Mouse (Mus musculus) intestine, postnatal 0 days (tissue): ENCODE measurements around the gene Rspo1. TPM values are rescaled to one million over a fixed set of nuclear protein-coding genes. Genes with fewer than 3 reads are reported as not detected.

Experiments used
- ATAC-seq: fragments of 200-750 bp; cut with Nextera tagmentation; 2 replicates; pipeline ENCODE4 v1.8.0; 2017; ENCODE audit warnings: mild to moderate bottlenecking, moderate TSS enrichment, moderate library complexity
- H3K27ac ChIP-seq: fragments of 300-500 bp; sonication (generic); 2 replicates; pipeline ENCODE4 v1.5.1; 2014; ENCODE audit warnings: mild to moderate bottlenecking, low read depth, low read length, moderate library complexity
- H3K27me3 ChIP-seq: fragments of 300-500 bp; sonication (generic); replicated peaks from 2 replicates; pipeline ENCODE4 v1.6.1; 2014; ENCODE audit warnings: low read length, mixed read lengths; ENCODE audit not compliant: control insufficient read depth, insufficient read depth
- H3K36me3 ChIP-seq: fragments of 300-500 bp; sonication (generic); 2 replicates; pipeline ENCODE4 v1.6.1; 2014; ENCODE audit warnings: mild to moderate bottlenecking, moderate library complexity; ENCODE audit not compliant: control insufficient read depth, insufficient read depth
- H3K4me1 ChIP-seq: fragments of 300-500 bp; sonication (generic); replicated peaks from 2 replicates; pipeline ENCODE4 v1.6.1; 2014; ENCODE audit warnings: antibody characterized with exemption, low read length, mixed read lengths; ENCODE audit not compliant: control insufficient read depth, insufficient read depth
- H3K4me2 ChIP-seq: fragments of 300-500 bp; sonication (generic); replicated peaks from 2 replicates; pipeline ENCODE4 v1.6.1; 2014; ENCODE audit warnings: low read depth, mild to moderate bottlenecking, moderate library complexity
- H3K4me3 ChIP-seq: fragments of 300-500 bp; sonication (generic); 2 replicates; pipeline ENCODE4 v1.5.1; 2014; ENCODE audit warnings: low read depth, low read length
- H3K9ac ChIP-seq: fragments of 300-500 bp; sonication (generic); 2 replicates; pipeline ENCODE4 v1.6.1; 2014; ENCODE audit warnings: mild to moderate bottlenecking, low read depth, low read length
- H3K9me3 ChIP-seq: fragments of 300-500 bp; sonication (generic); 2 replicates; pipeline ENCODE4 v1.6.1; 2016; ENCODE audit warnings: mixed run types; ENCODE audit not compliant: control insufficient read depth
- CTCF ChIP-seq: sonication (generic); IDR thresholded peaks from 2 replicates; pipeline ENCODE4 v1.5.1; 2016; ENCODE audit warnings: low read depth, mild to moderate bottlenecking, control low read depth, antibody characterized with exemption, moderate library complexity
- WGBS: fragments of 180-500 bp; shearing (Covaris S2); extraction: QIAGEN DNeasy Blood & Tissue Kit; methylation state at CpG from one replicate; pipeline ENCODE4 v1.1.7; 2014; 5-methylcytosine and 5-hydroxymethylcytosine counted together
- polyA plus RNA-seq: library from polyadenylated mRNA; unstranded; fragments of >200 nt; fragmentation: Nextera tagmentation; extraction: Ambion mirVana; gene quantifications from 2 replicates; pipeline ENCODE4 v1.2.1, GENCODE M21; 2015

The Rspo1 gene
- polyA plus RNA-seq, 1 experiment from 2014 or later, result 5.7 TPM

- TF ChIP-seq CTCF, result no peak
- Histone ChIP-seq H3K27me3 (peaks cover 64% of the 10 kb centered on the region), H3K36me3 (no peaks in the 10 kb centered on the region), H3K4me2 (no peak overlapping the region), H3K4me1 (no peaks in the 10 kb centered on the region), H3K4me3 (no peak overlapping the region), H3K9ac (no peak overlapping the region), H3K9me3 (no peaks in the 10 kb centered on the region), H3K27ac (no peak overlapping the region)
- 9% methylated on average over 18 of the region's 18 CpGs for WGBS
- ATAC-seq, result no peak
These were observed 1.2 kb upstream of the Rspo1 start for GRCm38 (mm10) chr4:124984871-124985670.

DNA sequence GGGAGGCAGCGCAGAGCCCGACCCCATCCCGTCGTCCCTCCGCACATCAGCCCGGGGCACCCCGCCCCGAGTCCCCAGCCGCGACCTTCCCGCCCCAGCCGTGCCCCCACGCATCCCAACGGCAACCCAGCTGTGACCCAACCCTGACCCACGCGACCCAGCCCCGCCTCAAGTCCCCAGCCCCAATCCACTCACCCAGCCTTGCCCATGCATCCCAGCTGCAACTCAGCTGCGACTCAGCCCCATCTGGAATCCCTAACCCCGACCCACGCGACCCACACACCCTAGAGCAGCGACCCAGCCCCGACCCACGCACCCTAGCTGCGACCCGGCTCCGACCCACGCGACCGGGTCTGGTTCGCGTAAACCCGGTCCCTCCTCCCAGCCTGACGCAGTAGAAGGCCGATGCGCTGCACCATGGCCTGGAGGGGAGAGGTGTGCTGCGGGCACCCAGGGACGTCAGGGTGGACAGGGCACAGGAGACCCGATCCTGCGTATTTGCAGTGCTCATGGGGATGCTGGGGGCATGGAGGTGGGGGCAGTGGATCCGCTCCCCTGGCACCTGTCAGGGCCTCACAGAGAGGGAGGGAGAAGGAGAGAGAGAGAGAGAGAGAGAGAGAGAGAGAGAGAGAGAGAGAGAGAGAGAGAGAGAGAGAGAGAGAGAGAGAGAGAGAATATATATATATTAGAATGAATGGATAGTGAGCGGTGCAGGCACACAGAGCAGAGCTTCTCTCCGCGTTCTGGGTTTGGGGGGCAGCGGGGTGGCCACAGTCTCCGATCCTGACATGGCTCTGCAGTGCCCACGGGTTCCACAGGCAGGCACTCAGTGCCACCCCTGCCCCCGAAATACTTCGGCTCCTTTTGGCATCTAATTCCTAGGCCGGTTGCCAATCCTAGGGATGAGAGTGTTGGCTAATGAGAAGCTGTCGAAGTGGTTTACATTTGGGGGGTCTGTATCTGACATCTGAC lies 795 bp downstream of the Rspo1 start:
- Histone ChIP-seq H3K4me1 (no peaks in the 10 kb centered on the region), H3K36me3 (no peaks in the 10 kb centered on the region), H3K9me3 (no peaks in the 10 kb centered on the region), H3K27ac (no peak overlapping the region), H3K4me2 (peak overlapping the region; percentile 79), H3K4me3 (peak overlapping the region; percentile 41), H3K27me3 (peaks cover 79% of the 10 kb centered on the region), H3K9ac (no peak overlapping the region)
- no peak for ATAC-seq
- 6% methylated on average over 37 of the region's 51 CpGs for WGBS
- no peak for TF ChIP-seq CTCF

- no peaks in the 10 kb centered on the region for H3K4me1 ChIP-seq
- no peak overlapping the region for H3K9ac ChIP-seq
- 13% methylated on average over 10 of the region's 10 CpGs for WGBS
- peaks cover 79% of the 10 kb centered on the region for H3K27me3 ChIP-seq
- H3K4me3 ChIP-seq, result no peak overlapping the region
- H3K4me2 ChIP-seq, result no peak overlapping the region
- no peaks in the 10 kb centered on the region for H3K36me3 ChIP-seq
- no peaks in the 10 kb centered on the region for H3K9me3 ChIP-seq
- no peak for TF ChIP-seq CTCF
- no peak for ATAC-seq
- no peak overlapping the region for H3K27ac ChIP-seq
These were observed 1.5 kb downstream of the Rspo1 start for GRCm38 (mm10) chr4:124987711-124988097.

DNA sequence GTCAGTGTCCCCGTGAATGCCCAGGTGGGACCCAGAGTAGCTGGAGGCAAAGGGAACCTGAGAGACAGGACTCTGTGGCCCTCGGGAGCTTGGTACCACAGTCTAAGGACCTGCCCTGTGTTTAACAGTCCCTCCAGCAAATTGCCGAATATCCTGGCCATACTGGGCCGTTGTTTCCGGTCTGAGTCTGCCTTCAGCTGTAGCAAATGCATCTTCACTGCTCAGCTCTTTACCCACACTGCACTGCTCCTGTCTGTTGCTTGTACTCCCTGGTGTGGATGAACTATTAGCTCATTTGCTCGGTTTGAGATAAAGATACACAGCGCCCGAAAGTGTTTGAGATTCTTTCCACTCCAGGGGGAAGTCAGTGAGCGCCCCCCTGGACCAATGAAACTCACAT lies 2.2 kb downstream of the Rspo1 start:
- H3K9me3 ChIP-seq, result no peaks in the 10 kb centered on the region
- peaks cover 78% of the 10 kb centered on the region for H3K27me3 ChIP-seq
- no peaks in the 10 kb centered on the region for H3K4me1 ChIP-seq
- H3K27ac ChIP-seq, result no peak overlapping the region
- no peak overlapping the region for H3K4me3 ChIP-seq
- ATAC-seq, result no peak
- no peak overlapping the region for H3K9ac ChIP-seq
- H3K4me2 ChIP-seq, result no peak overlapping the region
- WGBS, result 19% methylated on average over 9 of the region's 9 CpGs
- H3K36me3 ChIP-seq, result no peaks in the 10 kb centered on the region
- TF ChIP-seq CTCF, result no peak

DNA sequence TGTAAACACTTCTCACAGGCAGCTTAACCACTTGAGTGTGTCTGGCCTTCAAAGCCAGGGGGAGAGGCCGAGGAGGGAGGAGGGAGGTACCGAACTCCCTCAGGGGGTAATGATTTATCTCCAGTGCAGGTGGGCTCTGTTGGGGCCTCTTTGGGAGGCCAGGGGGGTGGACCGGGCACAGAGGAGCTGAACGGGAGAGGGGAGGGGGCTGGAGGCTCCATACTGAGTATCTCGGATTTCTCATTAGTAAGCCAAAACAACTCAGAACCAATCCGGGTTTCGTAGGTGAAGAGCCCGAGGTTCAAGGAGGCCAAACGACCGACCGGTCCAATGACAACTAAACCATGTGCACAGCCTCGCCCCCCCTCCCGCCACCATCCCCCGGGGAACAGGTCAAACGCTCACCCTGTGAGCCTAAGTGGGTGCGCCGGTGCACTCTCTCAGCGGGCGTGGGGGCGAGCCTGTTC lies 3.6 kb downstream of the Rspo1 start:
- TF ChIP-seq CTCF, result no peak
- Histone ChIP-seq H3K9me3 (no peaks in the 10 kb centered on the region), H3K4me2 (0 out of 2 replicates have a peak overlapping the region, but pooled peaks have one; percentile 13), H3K36me3 (no peaks in the 10 kb centered on the region), H3K4me1 (no peaks in the 10 kb centered on the region), H3K27me3 (peaks cover 66% of the 10 kb centered on the region), H3K9ac (no peak overlapping the region), H3K4me3 (no peak overlapping the region), H3K27ac (no peak overlapping the region)
- WGBS, result 6% methylated on average over 20 of the region's 20 CpGs
- no peak for ATAC-seq

DNA sequence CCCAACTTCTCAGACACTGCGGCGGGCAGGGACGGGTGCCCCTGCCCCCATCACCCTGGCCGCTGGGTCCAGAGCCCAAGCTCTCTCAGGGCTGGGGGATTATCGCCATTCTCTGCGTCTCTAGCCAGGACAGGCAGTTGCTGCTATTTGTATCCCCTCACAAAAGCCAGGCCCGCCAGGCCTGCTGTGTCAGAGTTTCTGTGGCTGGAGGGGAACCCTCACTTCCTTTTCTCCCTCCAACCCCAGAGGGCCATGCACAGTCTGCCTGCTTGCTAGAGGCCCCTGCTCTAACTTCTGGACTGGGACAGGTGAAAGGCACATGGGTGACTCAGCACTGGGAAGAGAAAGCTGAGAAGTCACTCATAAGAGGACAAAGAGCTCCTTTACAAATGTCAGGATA lies 4.1 kb downstream of the Rspo1 start:
- no peak for ATAC-seq

More for the DNA sequence above, 4.1 kb downstream of the Rspo1 start:
- Histone ChIP-seq H3K27me3 (peaks cover 63% of the 10 kb centered on the region), H3K4me2 (0 out of 2 replicates have a peak overlapping the region, but pooled peaks have one; percentile 13), H3K9me3 (no peaks in the 10 kb centered on the region), H3K36me3 (no peaks in the 10 kb centered on the region), H3K4me1 (no peaks in the 10 kb centered on the region), H3K4me3 (no peak overlapping the region), H3K27ac (no peak overlapping the region), H3K9ac (no peak overlapping the region)
- no peak for TF ChIP-seq CTCF
- WGBS, result 19% methylated on average over 7 of the region's 7 CpGs
